Mouse (Mus musculus): ENCODE measurements around the gene Olfr165. TPM values are rescaled to one million over a fixed set of nuclear protein-coding genes. Genes with fewer than 3 reads are reported as not detected.

The Olfr165 gene
- not detected in 2 replicates for polyA plus RNA-seq (2015; fragmentation: Nextera tagmentation; extraction: Ambion mirVana)

GRCm38 (mm10) chr16:19423034-19423433 lies at the start of gene Olfr165:
Gene Olfr165, minus strand, starts transcription at chr16:19423134.

Other genes starting within 250 kb of the Olfr165 start
- gene Olfr164, start 109.1 kb downstream of the Olfr165 start, polyA plus RNA-seq (2015; fragmentation: Nextera tagmentation; extraction: Ambion mirVana) = 0.17 and 0.27 TPM in 2 replicates
- not detected in 2 replicates for gene Olfr166, start 60.6 kb upstream of the Olfr165 start, polyA plus RNA-seq (2015; fragmentation: Nextera tagmentation; extraction: Ambion mirVana)
- not detected in 2 replicates for gene Olfr167, start 99.1 kb upstream of the Olfr165 start, polyA plus RNA-seq (2015; fragmentation: Nextera tagmentation; extraction: Ambion mirVana)
- not detected in 2 replicates for gene Olfr168, start 112.4 kb upstream of the Olfr165 start, polyA plus RNA-seq (2015; fragmentation: Nextera tagmentation; extraction: Ambion mirVana)
- not detected in 2 replicates for gene Olfr169, start 148.7 kb upstream of the Olfr165 start, polyA plus RNA-seq (2015; fragmentation: Nextera tagmentation; extraction: Ambion mirVana)
- gene Olfr170, start 188.7 kb upstream of the Olfr165 start, polyA plus RNA-seq (2015; fragmentation: Nextera tagmentation; extraction: Ambion mirVana) = not detected in 2 replicates
- not detected in 2 replicates for gene Olfr171, start 206.8 kb upstream of the Olfr165 start, polyA plus RNA-seq (2015; fragmentation: Nextera tagmentation; extraction: Ambion mirVana)

Measured in spleen, postnatal 0 days (tissue).